Mouse (Mus musculus) telencephalon, adult 2 months (tissue): ENCODE data around the gene E2f6.

Experiments
- DNase-seq: peaks from one replicate; pipeline ENCODE4 v3.0.0-alpha.2; 2011; ENCODE audit warnings: low read depth, low spot score

E2f6 gene

DNA sequence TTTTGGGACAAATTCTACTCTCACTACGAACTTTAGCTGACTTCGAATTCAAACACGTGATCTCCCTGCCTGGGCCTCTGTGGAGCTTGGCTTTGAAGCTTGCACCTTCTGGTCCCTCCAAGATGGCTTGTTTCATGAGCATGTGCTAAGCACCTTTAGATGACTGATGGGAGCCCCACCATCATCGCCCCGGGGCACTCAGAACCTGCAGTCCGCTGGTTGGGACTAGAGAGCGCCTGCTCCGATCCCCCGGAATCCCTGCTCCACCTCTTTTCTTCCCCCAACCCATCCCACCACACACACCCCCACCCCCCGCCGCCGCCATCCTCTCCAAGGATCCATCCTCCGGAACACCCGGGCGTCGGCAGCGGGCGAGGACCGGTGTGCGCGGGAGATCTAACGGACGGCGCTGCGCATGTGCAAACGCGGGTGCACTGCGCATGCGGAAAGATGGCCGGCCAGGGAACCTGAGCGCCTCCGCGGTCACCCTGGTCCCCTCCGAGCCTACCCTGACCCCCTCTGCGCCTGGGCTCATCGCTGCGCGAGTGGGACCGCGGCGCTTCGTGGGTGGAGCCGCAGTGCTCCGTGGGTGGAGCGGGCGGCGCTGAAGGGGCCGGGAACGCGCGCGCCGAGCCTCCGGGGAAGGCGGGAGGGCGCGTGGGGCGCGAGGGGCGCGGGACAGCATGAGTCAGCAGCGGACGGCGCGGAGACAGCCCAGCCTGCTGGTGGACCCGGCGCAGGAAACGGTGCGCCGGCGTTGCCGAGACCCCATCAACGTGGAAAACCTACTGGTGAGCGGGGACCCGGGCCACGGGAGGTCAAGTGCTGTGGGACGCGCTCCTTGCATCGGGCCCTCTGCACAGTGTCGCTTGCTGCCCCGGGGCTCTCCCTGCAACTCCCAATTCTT is at the start of gene E2f6:
E2f6 (plus strand) TSS at position 439 of the 907 bp plus-strand sequence.
- DNase-seq, result no peak

DNA sequence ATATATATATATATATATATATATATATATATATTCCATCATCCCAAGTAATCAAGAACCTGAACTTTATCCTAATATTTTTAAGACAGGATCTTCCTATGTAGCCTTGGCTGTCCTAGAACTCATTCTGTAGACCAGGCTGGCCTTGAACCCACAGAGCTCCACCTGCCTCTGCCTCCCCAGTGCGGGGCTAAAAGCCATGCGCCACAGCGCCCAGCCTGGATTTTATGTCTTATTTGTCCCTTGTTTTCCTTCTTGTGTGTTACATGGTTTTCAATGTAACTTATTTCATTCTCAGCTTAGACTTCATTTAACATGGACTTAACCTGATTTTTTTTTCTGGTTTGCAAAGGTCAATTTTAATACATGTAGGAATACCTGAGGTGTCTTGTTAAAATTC is 49.3 kb upstream of the E2f6 start:
- DNase-seq, result no peak

DNA sequence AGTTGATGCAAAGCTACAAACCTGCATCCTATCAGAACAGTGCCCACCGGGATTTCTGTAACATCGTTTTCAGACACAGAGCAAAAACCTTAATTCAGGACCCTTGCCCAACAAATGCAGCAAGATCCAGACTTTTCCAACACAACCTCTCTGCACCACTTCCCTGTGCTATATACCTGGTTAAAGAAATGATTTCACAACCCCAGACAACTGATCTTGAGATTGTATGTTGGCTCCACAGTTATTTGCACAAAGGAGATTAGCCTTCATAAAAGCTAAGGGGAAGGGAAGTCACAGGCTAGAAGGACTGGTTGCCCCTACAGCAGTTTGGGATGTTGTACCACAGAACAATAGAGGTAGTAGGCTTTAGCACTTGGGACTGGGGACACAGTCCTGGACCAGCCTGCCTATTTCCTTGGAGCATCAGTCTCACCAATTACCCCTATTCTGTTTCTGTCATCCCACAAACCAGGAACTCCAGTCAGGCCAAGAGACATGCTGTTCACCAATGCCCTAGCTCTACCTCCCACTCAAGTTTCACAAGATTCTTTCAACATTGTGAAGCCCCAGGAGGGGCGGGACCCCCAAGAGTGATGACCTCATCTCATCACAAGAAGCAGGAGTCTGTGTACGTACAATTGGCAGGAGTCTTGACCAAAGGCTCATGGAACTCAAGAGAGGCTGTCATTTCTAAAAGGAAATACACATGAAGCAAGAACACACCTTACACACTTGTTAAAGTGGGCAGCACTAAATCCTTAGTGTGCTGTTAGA is 46.9 kb upstream of the E2f6 start:
- no peak for DNase-seq

DNA sequence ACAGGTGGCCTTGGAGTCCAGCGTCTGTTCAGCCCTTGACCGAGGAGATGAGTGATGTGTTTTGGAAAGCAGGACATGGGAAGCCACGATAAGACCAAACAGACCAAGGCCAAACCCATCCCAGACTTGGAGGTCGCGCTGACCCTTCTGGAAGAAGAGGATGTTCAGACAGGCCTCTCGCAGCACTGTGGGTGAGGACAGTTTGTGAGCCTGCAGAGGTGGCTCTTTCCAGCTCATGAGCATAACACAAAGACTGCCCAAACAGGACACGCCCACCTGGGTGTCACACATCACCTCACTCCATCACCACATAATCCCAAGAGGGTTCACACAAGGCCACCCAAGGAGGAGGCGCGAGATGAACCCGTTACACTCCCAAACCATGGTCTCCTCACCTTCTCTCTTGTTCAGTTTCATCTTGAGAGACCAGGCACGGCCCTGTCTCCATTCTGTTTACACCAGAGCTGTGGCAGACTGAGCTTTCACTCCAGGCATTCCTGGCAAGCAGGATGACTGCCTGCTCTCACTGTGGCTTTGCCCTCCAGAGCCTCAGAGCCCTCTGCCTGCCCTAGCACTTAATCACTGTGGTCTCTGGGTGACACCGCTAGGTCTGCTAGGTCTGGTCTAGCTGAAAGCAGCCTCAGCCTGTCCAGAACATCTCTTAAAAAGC is 45.9 kb upstream of the E2f6 start:
- DNase-seq, result no peak

DNA sequence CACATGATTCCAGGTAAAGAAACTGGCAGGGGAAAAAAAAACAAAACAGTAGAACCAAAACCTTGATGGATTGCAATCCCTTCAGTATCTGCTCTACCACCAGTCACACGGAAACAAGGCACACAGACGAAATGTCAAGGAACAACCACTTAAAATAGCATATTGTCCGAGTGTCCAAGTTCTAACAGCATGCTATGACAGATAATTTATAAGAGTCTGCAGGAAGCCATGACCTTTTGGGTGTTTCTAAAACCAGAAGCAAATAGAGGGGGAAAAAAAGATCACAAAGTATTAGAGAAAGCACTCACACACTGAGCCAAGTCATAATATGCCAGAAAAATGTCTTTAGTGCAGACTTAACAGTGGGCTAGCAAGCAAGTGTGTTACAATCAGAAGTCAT is 42.5 kb upstream of the E2f6 start:
- DNase-seq, result no peak

DNA sequence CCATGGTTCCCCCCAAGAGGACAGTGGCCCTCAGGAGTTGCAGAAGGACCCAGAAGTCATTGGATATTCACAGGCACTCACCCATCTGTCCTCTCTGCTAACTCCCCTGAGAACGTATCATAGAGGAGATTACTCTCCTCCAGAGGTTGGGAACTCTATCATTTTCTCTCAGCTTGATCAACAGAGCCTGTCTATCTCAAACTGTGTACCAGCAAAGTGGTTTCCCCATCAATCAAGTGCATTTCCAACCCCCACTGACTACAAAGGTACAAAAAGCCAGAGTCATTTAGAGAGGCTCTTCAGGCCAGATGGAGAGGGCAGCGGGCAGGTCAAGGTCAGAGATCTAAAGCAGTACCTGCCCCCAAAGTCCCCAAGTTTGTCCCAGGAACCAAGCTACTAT is 42.1 kb upstream of the E2f6 start:
- DNase-seq, result no peak

DNA sequence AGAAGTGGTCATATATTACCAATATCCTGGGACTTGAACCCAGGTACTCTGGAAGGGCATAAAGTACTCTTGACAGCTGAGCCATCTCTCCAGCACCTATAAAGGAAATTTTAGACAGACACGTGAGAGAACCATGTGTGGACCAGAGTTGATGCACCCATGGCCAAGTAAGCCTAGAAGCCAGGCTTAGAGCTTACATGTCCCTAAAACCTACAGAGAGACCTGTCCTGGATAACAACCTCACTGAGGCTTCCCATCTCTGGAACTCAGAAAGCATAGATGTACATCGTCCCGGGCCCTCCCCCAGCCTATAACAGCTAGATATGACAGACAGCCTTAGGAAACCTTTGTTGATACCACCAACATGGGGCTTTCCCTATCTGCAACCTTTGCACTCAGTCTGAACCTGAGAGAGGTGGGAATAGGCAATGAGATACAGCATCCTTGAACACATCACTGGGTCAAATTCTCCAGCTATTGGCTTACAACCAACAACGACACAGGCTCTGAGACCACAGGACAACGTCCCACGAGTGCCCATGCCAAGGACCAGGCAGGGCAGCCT is 41.1 kb upstream of the E2f6 start:
- no peak for DNase-seq

DNA sequence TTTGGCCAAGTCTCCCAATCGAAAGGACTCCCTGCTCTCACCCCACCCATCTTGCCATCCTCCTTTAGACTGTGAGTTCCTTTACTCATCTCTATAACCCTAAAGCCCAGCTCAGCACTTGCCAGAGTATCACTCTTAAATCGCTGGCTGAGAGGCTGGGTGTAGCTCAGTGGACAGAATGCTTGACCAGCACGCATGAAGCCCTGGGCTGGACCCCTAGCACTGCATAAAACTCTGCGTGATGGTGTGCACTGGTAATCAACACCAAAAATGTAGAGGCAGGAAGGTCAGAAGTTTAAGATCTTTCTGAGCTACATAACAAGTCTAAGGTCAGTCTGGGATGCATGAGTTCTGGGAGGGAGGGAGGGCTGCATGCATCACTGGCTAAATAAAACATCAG is 36.2 kb upstream of the E2f6 start:
- no peak for DNase-seq

DNA sequence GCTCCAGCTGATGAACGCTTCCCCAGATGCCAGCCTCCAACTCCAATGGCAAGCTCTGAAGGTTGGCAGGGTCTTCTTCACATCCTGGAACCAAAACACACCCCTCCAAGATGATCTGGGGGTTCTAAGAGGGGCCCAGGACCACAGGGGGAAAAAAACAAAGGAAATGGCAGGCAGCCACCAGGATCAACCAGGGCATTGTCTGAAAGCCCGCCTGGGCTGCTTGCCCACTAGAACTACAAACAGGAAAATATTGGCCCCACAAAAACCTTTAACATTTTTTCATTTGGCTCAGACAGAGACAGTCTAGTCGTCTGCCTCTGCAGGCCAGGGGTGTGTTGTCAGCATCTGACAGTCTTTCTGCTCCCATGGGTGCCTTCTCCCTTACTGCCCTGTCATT is 35.4 kb upstream of the E2f6 start:
- no peak for DNase-seq

DNA sequence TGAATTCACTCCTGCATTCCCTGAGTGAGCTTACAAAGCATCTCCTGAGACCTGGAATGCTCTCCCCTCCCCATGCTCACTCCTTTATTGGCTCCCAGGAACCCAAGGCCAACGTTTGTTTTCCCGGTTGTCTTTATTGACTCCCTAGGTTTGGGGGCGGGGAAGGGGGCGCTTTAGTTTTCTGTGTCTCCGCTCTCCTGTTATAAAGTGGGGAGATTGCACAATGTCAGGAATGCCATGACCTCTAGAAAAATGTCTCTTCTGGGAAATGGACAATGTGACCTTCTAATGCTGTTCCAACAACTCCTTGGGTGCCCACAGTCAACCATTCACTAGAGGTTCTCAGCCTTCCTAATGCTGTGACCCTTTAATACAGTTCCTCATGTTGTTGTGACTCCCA is 32.2 kb upstream of the E2f6 start:
- DNase-seq, result no peak

DNA sequence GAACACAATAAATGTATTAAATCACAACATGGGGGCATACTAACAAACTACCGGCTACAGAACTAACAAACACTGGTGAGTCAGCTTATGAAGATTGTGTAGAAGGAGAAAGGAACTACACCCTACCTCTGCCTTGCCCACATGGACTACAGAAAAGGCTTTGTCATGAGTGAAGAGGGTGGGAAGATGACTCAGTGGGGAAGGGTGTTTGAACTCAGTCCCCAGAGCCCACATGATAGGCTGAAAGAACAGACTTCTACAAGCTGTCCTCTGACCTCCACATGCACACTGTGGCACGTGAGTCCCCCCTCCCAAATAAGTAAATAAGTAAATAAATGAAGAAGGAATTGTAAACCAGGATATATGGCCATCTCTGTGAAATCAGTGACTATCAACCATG is 31.6 kb upstream of the E2f6 start:
- DNase-seq, result no peak

DNA sequence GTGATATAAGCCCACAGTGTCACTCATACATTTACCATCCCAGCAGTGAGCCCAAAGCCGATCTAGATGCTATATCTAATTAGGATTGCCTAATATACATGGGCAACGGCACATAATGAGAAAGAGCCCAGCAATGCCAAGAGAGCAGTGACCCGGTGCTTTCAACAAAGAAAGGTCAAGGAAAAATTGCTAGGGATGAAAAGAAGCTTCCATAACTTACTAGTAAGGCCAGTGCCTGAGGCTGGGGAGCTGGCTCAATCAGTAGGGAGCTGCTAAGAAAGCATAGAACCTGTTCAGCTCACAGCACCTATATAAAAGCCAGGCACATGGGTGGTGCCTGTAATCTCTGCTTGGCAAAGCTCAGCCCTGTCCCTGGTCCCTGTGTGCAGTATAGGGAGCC is 30.4 kb upstream of the E2f6 start:
- no peak for DNase-seq

DNA sequence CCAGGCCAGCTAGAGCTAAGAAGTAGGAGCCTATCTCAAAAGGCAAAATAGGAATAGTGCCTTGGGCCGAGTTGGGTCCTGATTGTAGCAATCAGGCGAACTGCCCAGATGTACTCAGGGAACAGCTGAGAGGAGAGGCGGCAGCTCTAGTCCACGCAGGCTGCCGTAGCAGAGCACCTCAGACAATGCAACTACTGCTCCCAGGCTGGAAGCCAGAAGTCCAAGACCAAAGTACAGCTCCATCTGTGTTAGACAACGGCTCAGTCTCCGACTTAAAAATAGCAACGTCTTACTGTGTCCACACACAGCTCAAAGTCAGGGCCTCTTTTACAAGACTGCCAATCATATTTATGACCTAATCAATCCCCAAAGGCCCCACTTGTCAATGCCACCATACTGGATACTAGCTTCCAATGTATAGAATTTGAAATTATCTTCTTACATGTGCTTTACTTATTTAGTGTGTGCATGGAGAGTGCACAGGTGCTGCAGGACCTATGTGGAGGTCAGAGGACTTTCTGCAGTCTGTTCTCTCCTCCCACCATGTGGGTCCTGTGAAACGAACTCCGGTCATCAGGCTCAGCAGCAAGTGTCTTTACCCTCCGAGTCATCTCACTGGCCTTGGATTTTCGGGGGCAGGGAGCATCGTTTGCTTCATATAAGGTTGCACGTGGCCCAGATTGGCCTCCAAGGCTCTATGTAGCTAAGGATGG is 29.6 kb upstream of the E2f6 start:
- no peak for DNase-seq

DNA sequence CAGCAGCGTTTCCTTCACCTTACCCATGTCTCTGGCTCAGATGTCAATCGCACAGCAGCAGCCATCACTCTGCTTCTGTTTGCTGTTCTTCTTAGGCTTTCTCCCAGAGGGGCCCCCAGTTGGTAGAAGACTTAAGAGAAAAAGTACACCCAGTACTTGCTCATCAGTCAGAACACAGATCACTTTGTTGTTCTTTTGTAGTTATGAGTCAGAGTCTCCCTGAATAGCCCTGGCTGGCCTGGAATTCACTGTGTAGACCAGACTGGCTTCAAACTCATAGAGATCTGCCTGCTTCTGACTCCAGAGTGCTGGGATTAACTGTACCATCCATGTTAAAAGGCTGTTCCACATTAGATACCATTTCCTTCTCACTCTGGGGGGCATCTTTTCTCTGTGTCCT is 22.2 kb upstream of the E2f6 start:
- DNase-seq, result no peak

DNA sequence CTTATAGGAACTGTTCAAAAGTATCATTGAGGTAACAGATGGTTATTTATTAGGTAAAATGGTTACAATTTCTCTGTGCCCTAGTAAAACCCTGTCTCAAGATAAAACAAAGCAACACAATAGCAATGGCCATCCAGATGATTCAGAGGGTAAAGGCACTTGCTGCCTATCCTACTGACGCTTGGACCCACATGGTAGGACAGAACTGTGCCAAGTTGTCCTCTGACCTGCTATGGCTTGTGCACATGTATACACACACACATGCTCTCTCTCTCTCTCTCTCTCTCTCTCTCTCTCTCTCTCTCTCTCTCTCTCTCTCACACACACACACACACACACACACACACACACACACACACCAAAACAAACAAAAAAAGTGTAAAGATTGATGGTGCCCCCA is 21.6 kb upstream of the E2f6 start:
- no peak for DNase-seq

DNA sequence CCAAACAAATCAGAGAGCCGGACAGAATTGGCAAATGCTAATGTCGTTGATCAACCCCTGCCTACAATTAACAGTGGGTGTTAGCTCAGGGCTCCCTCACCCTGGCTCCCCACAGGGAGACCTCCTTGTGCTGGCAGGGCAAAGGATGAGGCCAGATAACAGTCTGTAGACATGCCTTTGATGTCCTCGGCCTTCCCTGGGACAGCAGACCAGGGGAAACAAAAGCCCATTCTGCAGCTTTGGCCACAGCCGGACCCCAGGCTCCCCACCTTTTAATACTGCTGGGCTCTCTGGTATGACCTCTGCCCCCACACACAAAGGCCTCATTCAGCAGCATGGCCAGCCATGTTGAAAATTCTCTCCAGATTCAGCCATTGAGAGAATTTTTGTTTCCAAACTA is 21.0 kb upstream of the E2f6 start:
- DNase-seq, result no peak

DNA sequence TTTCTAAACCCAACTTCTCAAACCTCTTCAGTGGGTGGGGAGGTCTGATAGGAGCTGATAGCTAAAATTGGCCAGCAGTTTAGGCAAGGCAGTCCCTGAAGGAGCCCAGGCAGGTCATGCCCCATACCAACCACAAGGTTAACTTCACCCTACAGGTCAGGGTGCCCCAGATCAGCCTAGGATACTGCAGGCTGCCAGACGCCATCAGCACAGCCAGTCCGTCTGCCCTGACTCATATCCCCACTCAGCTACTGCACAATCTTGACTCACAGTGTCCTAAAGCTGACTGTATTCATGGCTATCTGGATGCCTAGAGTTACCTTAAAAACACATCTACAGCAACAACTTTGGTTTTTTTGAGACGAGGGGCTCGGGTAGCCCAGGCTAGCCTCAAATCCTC is 20.3 kb upstream of the E2f6 start:
- no peak for DNase-seq

DNA sequence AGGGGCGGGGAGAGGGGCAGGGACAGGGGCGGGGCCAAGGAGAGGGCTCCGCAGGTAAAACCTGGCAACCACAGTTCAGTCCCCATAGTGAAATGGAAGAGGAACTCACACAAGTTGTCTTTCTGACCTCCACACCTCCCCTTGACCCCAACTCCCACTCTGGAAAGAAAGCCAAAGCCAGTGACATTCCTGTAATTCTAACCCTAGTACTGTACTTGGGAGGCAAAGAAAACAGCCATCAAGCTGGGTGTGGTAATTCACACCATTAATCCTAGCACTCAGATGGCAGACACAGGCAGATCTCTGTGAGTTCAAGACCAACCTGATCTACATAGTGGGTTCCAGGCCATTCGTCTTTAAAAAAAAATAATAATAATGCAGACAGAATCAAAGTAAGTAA is 17.4 kb upstream of the E2f6 start:
- DNase-seq, result no peak

DNA sequence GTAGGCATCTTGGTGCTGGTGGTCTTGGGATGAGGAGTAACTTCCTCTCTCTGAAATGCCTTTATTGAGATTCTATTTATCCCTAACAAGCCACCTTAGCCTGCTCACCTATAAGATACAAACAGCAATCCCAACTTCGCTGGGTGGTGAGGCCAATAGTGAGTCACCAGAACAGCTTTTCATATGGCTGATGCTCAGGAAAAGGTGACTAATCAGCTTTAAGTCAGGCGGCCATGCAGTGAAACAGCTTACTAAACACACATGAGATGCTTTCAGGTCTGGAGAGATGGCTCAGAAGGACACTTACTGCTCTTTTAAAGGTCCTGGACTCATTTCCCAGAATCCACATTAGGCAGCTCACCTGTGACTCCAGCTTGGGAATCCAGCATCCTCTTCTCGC is 15.0 kb upstream of the E2f6 start:
- no peak for DNase-seq

DNA sequence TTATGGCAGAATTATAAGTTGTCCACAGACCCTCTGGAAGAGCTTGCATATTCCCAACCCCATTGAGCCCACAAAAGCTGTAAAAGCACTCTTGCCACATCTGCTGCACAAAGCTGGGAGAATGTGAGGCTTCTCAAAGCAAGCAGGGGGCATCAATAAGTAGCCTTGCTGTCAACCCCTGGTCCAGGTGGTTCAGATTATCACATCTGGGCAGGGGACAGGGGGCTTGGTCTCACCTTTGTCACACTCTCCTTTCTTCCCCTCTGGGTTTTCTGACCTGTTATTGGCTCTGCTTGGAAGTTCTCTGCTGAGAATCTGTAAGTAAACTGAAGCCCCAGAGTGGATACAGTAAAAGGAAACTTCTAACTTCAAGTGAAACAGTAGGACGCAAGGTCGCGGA is 11.9 kb upstream of the E2f6 start:
- DNase-seq, result no peak

DNA sequence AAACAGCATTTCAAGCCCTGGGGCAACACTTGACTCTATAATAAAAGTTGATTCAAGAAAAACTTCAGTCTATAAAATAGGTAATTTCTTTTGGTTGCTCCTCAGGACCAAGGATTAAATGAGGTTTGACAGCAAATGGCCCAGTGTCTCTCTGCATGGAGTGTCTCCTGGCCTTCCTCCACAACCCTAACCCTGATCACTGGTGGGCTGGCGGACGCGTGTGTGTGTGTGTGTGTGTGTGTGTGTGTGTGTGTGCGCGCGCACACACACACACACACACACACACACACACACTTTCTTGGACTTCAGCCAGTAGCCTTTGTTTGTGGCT is 10.9 kb upstream of the E2f6 start:
- no peak for DNase-seq
